Mouse (Mus musculus) myocyte (in vitro differentiated cells): ENCODE measurements around the gene Spem2.

Source experiments
- E2F4 ChIP-seq: IDR thresholded peaks from one replicate; pipeline ENCODE4 v1.6.1; 2011; ENCODE audit warnings: mild to moderate bottlenecking, control low read depth, moderate library complexity; ENCODE audit not compliant: insufficient read depth
- MAX ChIP-seq: IDR thresholded peaks from one replicate; pipeline ENCODE4 v1.6.1; 2011; ENCODE audit warnings: low read depth, mild to moderate bottlenecking, control low read depth
- MYOG ChIP-seq, 3 experiments: IDR thresholded peaks; one replicate each; pipeline ENCODE4 v1.6.1; 2011; ENCODE audit warnings: control low read depth in 2 of 3, low read depth in 2 of 3, mild to moderate bottlenecking in 2 of 3; ENCODE audit not compliant: insufficient read length in 2 of 3, control insufficient read depth in 1 of 3, insufficient read depth in 1 of 3
- POLR2A ChIP-seq: IDR thresholded peaks from one replicate; pipeline ENCODE4 v1.6.1; 2011; ENCODE audit warnings: low read depth, mild to moderate bottlenecking, control low read depth, moderate library complexity; ENCODE audit not compliant: insufficient read length
- POLR2AphosphoS2 ChIP-seq: IDR thresholded peaks from one replicate; pipeline ENCODE4 v1.6.1; 2011; ENCODE audit warnings: low read depth, control low read depth; ENCODE audit not compliant: insufficient read length

GRCm38 (mm10) chr11:69815155-69815554 lies 3.1 kb downstream of the Spem2 start, which contains the start of gene Gm39566:
- TF ChIP-seq POLR2A (no peak), POLR2AphosphoS2 (no peak), MAX (no peak), MYOG (IDR thresholded peaks at IDR 0.05; ENCODE audit: control insufficient read depth in 1 of 3, insufficient read depth in 1 of 3, insufficient read length in 2 of 3, low read depth in 2 of 3) (no peak), E2F4 (no peak)
